Mouse (Mus musculus): ENCODE data around the gene Nectin3. TPM values are rescaled to one million over a fixed set of nuclear protein-coding genes. Genes with fewer than 3 reads are reported as not detected.

The Nectin3 gene
- total and polyA plus RNA-seq, 2 experiments from 2014 or later, result 8.6 to 28.7 TPM

DNA sequence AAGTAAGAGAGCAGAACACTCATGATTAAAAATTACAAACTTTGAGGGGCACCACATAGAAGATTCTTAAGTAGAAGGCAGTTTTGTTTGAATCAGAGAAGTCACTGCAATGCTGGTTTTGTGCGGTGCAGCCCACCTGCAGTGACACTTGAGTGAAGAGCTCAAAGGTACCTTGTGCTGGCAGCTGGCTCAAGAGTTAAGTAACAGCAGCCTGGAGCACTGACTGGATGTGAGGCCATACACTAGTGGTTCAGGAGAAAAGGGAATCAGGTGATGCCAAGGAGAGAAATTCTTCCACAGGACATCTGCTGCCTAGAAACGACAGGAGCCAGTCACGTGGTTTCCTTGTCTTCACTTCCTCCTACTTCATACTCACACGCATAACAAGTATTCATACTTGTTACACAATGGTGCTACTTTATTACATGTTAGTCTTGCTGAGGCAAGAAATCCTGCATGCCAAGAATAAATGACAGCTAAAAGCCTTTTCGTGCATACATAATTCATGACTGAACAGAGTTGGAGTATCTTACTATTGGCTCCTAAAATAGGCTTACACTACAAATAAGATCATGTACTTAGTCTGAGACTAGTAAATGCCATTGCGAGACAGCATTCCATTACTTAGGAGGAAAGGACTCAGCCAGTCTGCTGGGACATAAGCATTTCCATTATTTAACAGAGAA lies 88.1 kb downstream of the Nectin3 start:
- Histone ChIP-seq H3K36me3 (replicated peaks; ENCODE audit: control insufficient read depth, insufficient read depth, low read length) (no peaks in the 10 kb centered on the region; the same call in none of the 2 replicates), H3K9ac (replicated peaks; ENCODE audit: low read depth, low read length) (no peak overlapping the region), H3K27ac (ENCODE audit: low read depth) (no peak overlapping the region), H3K9me3 (replicated peaks; ENCODE audit: control insufficient read depth, low read length) (no peaks in the 10 kb centered on the region), H3K27me3 (ENCODE audit: control insufficient read depth, insufficient read depth, low read length) (no peaks in the 10 kb centered on the region), H3K4me1 (ENCODE audit: control insufficient read depth, insufficient read depth) (no peaks in the 10 kb centered on the region), H3K4me2 (ENCODE audit: low read depth, low read length) (no peak overlapping the region), H3K4me3 (ENCODE audit: low read depth, low read length) (no peak overlapping the region)
- TF ChIP-seq CTCF (IDR thresholded peaks at IDR 0.05; ENCODE audit: low read depth) (no peak), EP300 (IDR thresholded peaks at IDR 0.05; ENCODE audit: low read depth) (no peak)
- ATAC-seq (ENCODE audit: insufficient read depth, low read depth) (no peak), DNase-seq (ENCODE audit: low spot score) (no peak)
- 62% methylated on average over 6 of the region's 6 CpGs for WGBS

DNA sequence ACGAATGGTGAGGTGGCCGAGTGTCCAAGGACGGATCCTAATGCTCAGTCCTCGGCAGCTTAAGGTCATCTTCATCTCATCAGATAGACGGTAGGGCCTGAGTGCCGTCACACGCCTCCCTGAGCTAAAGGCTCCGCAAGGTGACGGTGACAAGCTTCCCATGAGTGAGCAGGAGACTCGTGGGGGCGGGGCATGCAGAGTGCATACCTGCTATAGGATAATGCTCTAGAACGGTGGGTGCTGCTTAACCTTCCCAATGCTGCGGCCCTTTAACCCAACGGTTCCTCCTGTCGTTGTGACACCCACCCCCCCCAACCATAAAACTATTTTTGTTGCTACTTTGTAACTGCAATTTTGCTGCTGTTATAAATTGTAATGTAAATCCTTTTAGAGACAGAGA lies 90.3 kb downstream of the Nectin3 start:
- Histone ChIP-seq H3K36me3 (replicated peaks; ENCODE audit: control insufficient read depth, insufficient read depth, low read length) (no peaks in the 10 kb centered on the region; the same call in none of the 2 replicates), H3K4me3 (ENCODE audit: low read depth, low read length) (no peak overlapping the region), H3K27ac (ENCODE audit: low read depth) (no peak overlapping the region), H3K4me1 (ENCODE audit: control insufficient read depth, insufficient read depth) (no peaks in the 10 kb centered on the region), H3K9me3 (replicated peaks; ENCODE audit: control insufficient read depth, low read length) (no peaks in the 10 kb centered on the region), H3K4me2 (ENCODE audit: low read depth, low read length) (no peak overlapping the region), H3K27me3 (ENCODE audit: control insufficient read depth, insufficient read depth, low read length) (no peaks in the 10 kb centered on the region), H3K9ac (replicated peaks; ENCODE audit: low read depth, low read length) (no peak overlapping the region)
- DNase-seq (ENCODE audit: low spot score), result no peak
- TF ChIP-seq EP300 (IDR thresholded peaks at IDR 0.05; ENCODE audit: low read depth) (no peak), CTCF (IDR thresholded peaks at IDR 0.05; ENCODE audit: low read depth) (no peak)
- WGBS, result 83% methylated on average over 15 of the region's 15 CpGs
- no peak for ATAC-seq (ENCODE audit: insufficient read depth, low read depth)

DNA sequence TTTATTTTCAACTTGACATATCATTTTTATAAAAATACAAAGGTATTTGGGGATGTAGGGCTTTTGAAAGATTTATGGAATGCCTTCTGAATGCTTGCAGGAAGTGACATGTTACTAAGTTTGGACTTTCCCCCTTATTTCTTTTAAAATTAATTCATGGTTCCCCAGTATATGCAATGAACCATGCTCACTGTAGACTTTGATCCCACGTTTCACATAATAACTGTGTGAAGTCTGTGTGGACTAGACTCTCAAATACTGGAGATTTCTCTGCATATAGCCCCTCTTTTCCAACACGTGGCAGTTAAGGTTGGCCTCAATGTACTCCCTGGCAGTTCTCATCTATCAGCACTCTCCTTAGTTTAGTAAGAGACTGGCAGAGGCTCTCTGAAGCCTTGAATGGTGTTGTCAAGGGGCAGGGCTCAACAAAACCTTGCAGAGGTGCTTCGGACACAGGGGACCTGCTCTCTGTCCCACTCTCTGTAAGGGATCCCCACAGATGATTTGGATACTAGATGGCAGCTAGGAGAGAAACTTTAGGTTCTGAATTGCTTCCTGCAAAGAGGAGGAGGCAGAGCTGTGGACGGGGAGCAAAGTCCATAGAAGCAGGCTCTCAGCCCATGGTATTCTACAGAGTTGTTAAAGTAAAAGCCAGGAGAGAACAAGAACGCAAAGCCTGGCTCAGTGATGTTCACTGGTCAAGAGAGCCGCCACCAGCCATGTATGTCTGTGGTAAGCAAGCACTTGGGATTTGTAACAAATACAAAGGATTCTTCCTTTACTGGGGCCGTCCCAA lies 91.3 kb downstream of the Nectin3 start:
- Histone ChIP-seq H3K4me3 (ENCODE audit: low read depth, low read length) (no peak overlapping the region), H3K4me1 (ENCODE audit: control insufficient read depth, insufficient read depth) (no peaks in the 10 kb centered on the region), H3K27ac (ENCODE audit: low read depth) (no peak overlapping the region), H3K27me3 (ENCODE audit: control insufficient read depth, insufficient read depth, low read length) (no peaks in the 10 kb centered on the region), H3K9me3 (replicated peaks; ENCODE audit: control insufficient read depth, low read length) (no peaks in the 10 kb centered on the region), H3K9ac (replicated peaks; ENCODE audit: low read depth, low read length) (no peak overlapping the region), H3K36me3 (replicated peaks; ENCODE audit: control insufficient read depth, insufficient read depth, low read length) (no peaks in the 10 kb centered on the region; the same call in none of the 2 replicates), H3K4me2 (ENCODE audit: low read depth, low read length) (no peak overlapping the region)
- no peak for TF ChIP-seq EP300 (IDR thresholded peaks at IDR 0.05; ENCODE audit: low read depth)
- TF ChIP-seq CTCF (IDR thresholded peaks at IDR 0.05; ENCODE audit: low read depth), result no peak
- ATAC-seq (ENCODE audit: insufficient read depth, low read depth) (no peak), DNase-seq (ENCODE audit: low spot score) (no peak)
- 82% methylated on average over 7 of the region's 7 CpGs for WGBS

DNA sequence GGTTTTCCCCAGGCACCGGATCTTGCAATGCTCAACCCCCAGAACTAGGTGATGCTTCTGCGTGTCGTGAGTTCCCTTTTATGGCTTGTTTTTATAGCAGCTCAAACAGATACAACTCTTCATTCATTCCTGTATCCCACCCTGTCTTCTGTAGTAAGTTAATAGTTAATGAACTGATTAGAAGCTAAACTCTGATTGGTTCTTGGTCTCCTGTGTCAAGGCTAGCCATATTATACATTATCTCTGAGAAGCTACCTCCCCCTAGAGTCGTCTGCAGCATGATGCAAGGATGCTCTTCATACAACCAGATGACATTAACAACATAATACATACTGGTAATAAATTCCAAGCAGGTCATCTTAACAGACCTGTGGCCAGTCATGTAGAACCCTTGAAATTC lies 100.4 kb downstream of the Nectin3 start:
- H3K9ac ChIP-seq (replicated peaks; ENCODE audit: low read depth, low read length), result no peak overlapping the region
- no peak overlapping the region for H3K27ac ChIP-seq (ENCODE audit: low read depth)
- 89% methylated on average over 4 of the region's 4 CpGs for WGBS
- TF ChIP-seq CTCF (IDR thresholded peaks at IDR 0.05; ENCODE audit: low read depth) (no peak), EP300 (IDR thresholded peaks at IDR 0.05; ENCODE audit: low read depth) (no peak)
- no peak overlapping the region for H3K4me3 ChIP-seq (ENCODE audit: low read depth, low read length)
- H3K27me3 ChIP-seq (ENCODE audit: control insufficient read depth, insufficient read depth, low read length), result no peaks in the 10 kb centered on the region
- H3K4me1 ChIP-seq (ENCODE audit: control insufficient read depth, insufficient read depth), result peaks cover 2% of the 10 kb centered on the region
- ATAC-seq (ENCODE audit: insufficient read depth, low read depth), result no peak
- H3K36me3 ChIP-seq (replicated peaks; ENCODE audit: control insufficient read depth, insufficient read depth, low read length), result 0 out of 2 replicates have a peak, but pooled peaks cover 7% of the 10 kb centered on the region
- DNase-seq (ENCODE audit: low spot score), result no peak
- no peak overlapping the region for H3K4me2 ChIP-seq (ENCODE audit: low read depth, low read length)
- H3K9me3 ChIP-seq (replicated peaks; ENCODE audit: control insufficient read depth, low read length), result no peaks in the 10 kb centered on the region

DNA sequence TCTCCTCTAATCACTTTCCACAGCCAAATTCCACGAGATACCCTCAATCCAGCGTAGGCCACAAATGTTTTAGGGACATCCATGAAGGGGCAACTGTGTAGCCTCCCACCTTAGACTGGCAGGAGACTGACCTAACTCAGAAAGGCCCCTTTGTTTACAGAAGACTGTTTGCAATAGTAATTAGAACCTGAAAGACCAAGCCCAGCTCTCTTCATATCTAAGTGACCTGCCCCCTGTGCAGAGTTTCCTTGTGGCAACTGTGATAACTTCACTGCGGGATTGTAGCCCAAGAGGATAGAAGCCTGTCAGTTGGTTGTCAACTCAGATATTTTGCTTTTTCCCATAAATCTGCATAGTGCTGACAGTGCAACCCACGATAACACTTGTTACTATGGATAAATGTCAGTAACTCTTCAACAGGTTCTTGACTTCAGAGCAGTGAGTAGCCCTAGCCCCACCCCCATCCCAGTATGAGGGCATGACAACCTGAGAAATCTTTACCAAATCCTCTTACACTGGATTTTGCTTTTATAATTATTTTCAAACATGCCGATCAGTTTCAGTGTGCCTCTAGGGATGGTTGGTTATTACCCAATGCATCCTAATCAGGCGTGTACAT lies 108.8 kb downstream of the Nectin3 start:
- Histone ChIP-seq H3K9me3 (replicated peaks; ENCODE audit: control insufficient read depth, low read length) (no peaks in the 10 kb centered on the region), H3K4me2 (ENCODE audit: low read depth, low read length) (no peak overlapping the region), H3K27me3 (ENCODE audit: control insufficient read depth, insufficient read depth, low read length) (no peaks in the 10 kb centered on the region), H3K4me1 (ENCODE audit: control insufficient read depth, insufficient read depth) (peaks cover 15% of the 10 kb centered on the region), H3K9ac (replicated peaks; ENCODE audit: low read depth, low read length) (no peak overlapping the region), H3K36me3 (replicated peaks; ENCODE audit: control insufficient read depth, insufficient read depth, low read length) (no peaks in the 10 kb centered on the region), H3K4me3 (ENCODE audit: low read depth, low read length) (no peak overlapping the region), H3K27ac (ENCODE audit: low read depth) (no peak overlapping the region)
- TF ChIP-seq CTCF (IDR thresholded peaks at IDR 0.05; ENCODE audit: low read depth), result no peak
- DNase-seq (ENCODE audit: low spot score) (no peak), ATAC-seq (ENCODE audit: insufficient read depth, low read depth) (no peak)
- WGBS, result 70% methylated on average over 6 of the region's 6 CpGs

Data from heart, postnatal 0 days (tissue).